Mouse (Mus musculus): ENCODE data around the gene Mrpl24. TPM values are rescaled to one million over a fixed set of nuclear protein-coding genes. Genes with fewer than 3 reads are reported as not detected.
A peak's percentile ranks its signal among the peaks of the same experiment; 100 is the strongest.

Mrpl24 gene
- total RNA-seq (2014; rRNA removed) (41.3 and 41.7 TPM in 2 replicates), polyA plus RNA-seq (2015; fragmentation: Nextera tagmentation; extraction: Ambion mirVana) (37.2 and 39.7 TPM in 2 replicates)

- Histone ChIP-seq H3K4me2 (ENCODE audit: low read depth, low read length, poor library complexity, severe bottlenecking) (peak within 1 kb of the TSS; percentile 86), H3K4me3 (ENCODE audit: low read depth, low read length) (peak within 1 kb of the TSS; percentile 58), H3K27ac (ENCODE audit: low read depth, low read length) (peak within 1 kb of the TSS; percentile 62), H3K27me3 (ENCODE audit: insufficient read depth, low read length) (no peaks in the 10 kb centered on the region), H3K4me1 (ENCODE audit: insufficient read depth, low read length) (0 out of 2 replicates have a peak, but pooled peaks cover 3% of the 10 kb centered on the region), H3K9ac (replicated peaks; ENCODE audit: low read length, poor library complexity, severe bottlenecking) (peak within 1 kb of the TSS; percentile 55), H3K36me3 (ENCODE audit: insufficient read depth, low read length) (peaks cover 40% of the 10 kb centered on the region), H3K9me3 (ENCODE audit: low read length) (no peaks in the 10 kb centered on the region)
- no peak for TF ChIP-seq CTCF (IDR thresholded peaks at IDR 0.05)
- DNase-seq (ENCODE audit: low spot score) (peak; percentile 98), ATAC-seq (ENCODE audit: low FRiP score) (peak; percentile 89)
- WGBS = under 1% methylated on average over 30 of the region's 30 CpGs
Measured at GRCm38 (mm10) chr3:87919336-87920108, at the start of gene Mrpl24. TSS of gene Mrpl24 (plus strand) at chr3:87919506.

GRCm38 (mm10) chr3:87877730-87878129, 41.6 kb upstream of the Mrpl24 start:
- H3K9ac ChIP-seq (replicated peaks; ENCODE audit: low read length, poor library complexity, severe bottlenecking) = no peak overlapping the region
- no peak for TF ChIP-seq CTCF (IDR thresholded peaks at IDR 0.05)
- WGBS = 88% methylated on average over 4 of the region's 4 CpGs
- no peaks in the 10 kb centered on the region for H3K27me3 ChIP-seq (ENCODE audit: insufficient read depth, low read length)
- DNase-seq (ENCODE audit: low spot score) (no peak), ATAC-seq (ENCODE audit: low FRiP score) (no peak)
- no peak overlapping the region for H3K4me2 ChIP-seq (ENCODE audit: low read depth, low read length, poor library complexity, severe bottlenecking)
- no peaks in the 10 kb centered on the region for H3K9me3 ChIP-seq (ENCODE audit: low read length)
- no peaks in the 10 kb centered on the region for H3K4me1 ChIP-seq (ENCODE audit: insufficient read depth, low read length)
- no peak overlapping the region for H3K4me3 ChIP-seq (ENCODE audit: low read depth, low read length)
- peaks cover 8% of the 10 kb centered on the region; the same call in 1 of the 2 replicates for H3K36me3 ChIP-seq (ENCODE audit: insufficient read depth, low read length)
- no peak overlapping the region for H3K27ac ChIP-seq (ENCODE audit: low read depth, low read length)

GRCm38 (mm10) chr3:87884291-87884690, 35.0 kb upstream of the Mrpl24 start:
- H3K27me3 ChIP-seq (ENCODE audit: insufficient read depth, low read length) = no peaks in the 10 kb centered on the region
- no peak for TF ChIP-seq CTCF (IDR thresholded peaks at IDR 0.05)
- peak overlapping the region; percentile 96 for H3K9ac ChIP-seq (replicated peaks; ENCODE audit: low read length, poor library complexity, severe bottlenecking)
- H3K9me3 ChIP-seq (ENCODE audit: low read length) = no peaks in the 10 kb centered on the region
- DNase-seq (ENCODE audit: low spot score) (no peak), ATAC-seq (ENCODE audit: low FRiP score) (no peak)
- peaks cover 3% of the 10 kb centered on the region; the same call in 1 of the 2 replicates for H3K36me3 ChIP-seq (ENCODE audit: insufficient read depth, low read length)
- peak overlapping the region; percentile 98 for H3K4me3 ChIP-seq (ENCODE audit: low read depth, low read length)
- peaks cover 13% of the 10 kb centered on the region for H3K4me1 ChIP-seq (ENCODE audit: insufficient read depth, low read length)
- peak overlapping the region; percentile 85; the same call in 1 of the 2 replicates for H3K27ac ChIP-seq (ENCODE audit: low read depth, low read length)
- 3% methylated on average over 3 of the region's 3 CpGs for WGBS
- peak overlapping the region; percentile 91 for H3K4me2 ChIP-seq (ENCODE audit: low read depth, low read length, poor library complexity, severe bottlenecking)

- Histone ChIP-seq H3K36me3 (ENCODE audit: insufficient read depth, low read length) (peaks cover 2% of the 10 kb centered on the region; the same call in 1 of the 2 replicates), H3K4me2 (ENCODE audit: low read depth, low read length, poor library complexity, severe bottlenecking) (peak overlapping the region; percentile 91), H3K27ac (ENCODE audit: low read depth, low read length) (peak overlapping the region; percentile 85), H3K9me3 (ENCODE audit: low read length) (no peaks in the 10 kb centered on the region), H3K27me3 (ENCODE audit: insufficient read depth, low read length) (no peaks in the 10 kb centered on the region), H3K4me1 (ENCODE audit: insufficient read depth, low read length) (peaks cover 13% of the 10 kb centered on the region), H3K4me3 (ENCODE audit: low read depth, low read length) (peak overlapping the region; percentile 98), H3K9ac (replicated peaks; ENCODE audit: low read length, poor library complexity, severe bottlenecking) (peak overlapping the region; percentile 96)
- peak; percentile 24; the same call in 1 of the 2 replicates for ATAC-seq (ENCODE audit: low FRiP score)
- peak; percentile 50 for DNase-seq (ENCODE audit: low spot score)
- TF ChIP-seq CTCF (IDR thresholded peaks at IDR 0.05) = no peak
- under 1% methylated on average over 24 of the region's 28 CpGs for WGBS
Measured at GRCm38 (mm10) chr3:87884708-87885251, 34.5 kb upstream of the Mrpl24 start.

- DNase-seq (ENCODE audit: low spot score) = peak; percentile 100
- peaks cover 13% of the 10 kb centered on the region for H3K4me1 ChIP-seq (ENCODE audit: insufficient read depth, low read length)
- H3K9ac ChIP-seq (replicated peaks; ENCODE audit: low read length, poor library complexity, severe bottlenecking) = peak within 1 kb of the TSS; percentile 96
- H3K27ac ChIP-seq (ENCODE audit: low read depth, low read length) = peak within 1 kb of the TSS; percentile 85
- under 1% methylated on average over 29 of the region's 33 CpGs for WGBS
- H3K36me3 ChIP-seq (ENCODE audit: insufficient read depth, low read length) = no peaks in the 10 kb centered on the region
- no peaks in the 10 kb centered on the region for H3K9me3 ChIP-seq (ENCODE audit: low read length)
- peak within 1 kb of the TSS; percentile 91 for H3K4me2 ChIP-seq (ENCODE audit: low read depth, low read length, poor library complexity, severe bottlenecking)
- peak within 1 kb of the TSS; percentile 98 for H3K4me3 ChIP-seq (ENCODE audit: low read depth, low read length)
- TF ChIP-seq CTCF (IDR thresholded peaks at IDR 0.05) = no peak
- ATAC-seq (ENCODE audit: low FRiP score) = peak; percentile 99
- no peaks in the 10 kb centered on the region for H3K27me3 ChIP-seq (ENCODE audit: insufficient read depth, low read length)
Measured at GRCm38 (mm10) chr3:87885281-87886003, 33.9 kb upstream of the Mrpl24 start, which contains the start of gene Prcc. TSS of gene Prcc (minus strand) at chr3:87885608.
